Mouse (Mus musculus) yolk sac, embryonic 10.5 days (tissue): Measurements from ENCODE around the gene Lnpep.
"Not testable (repeated sequence)": the region's sequence is repeated elsewhere in the genome, so short reads cannot be mapped to it uniquely, and the experiment has no call there.

Experiments used
- DNase-seq: peaks from one replicate; pipeline ENCODE4 v3.0.0-alpha.2; 2017; ENCODE audit warnings: low spot score

The Lnpep gene

DNA sequence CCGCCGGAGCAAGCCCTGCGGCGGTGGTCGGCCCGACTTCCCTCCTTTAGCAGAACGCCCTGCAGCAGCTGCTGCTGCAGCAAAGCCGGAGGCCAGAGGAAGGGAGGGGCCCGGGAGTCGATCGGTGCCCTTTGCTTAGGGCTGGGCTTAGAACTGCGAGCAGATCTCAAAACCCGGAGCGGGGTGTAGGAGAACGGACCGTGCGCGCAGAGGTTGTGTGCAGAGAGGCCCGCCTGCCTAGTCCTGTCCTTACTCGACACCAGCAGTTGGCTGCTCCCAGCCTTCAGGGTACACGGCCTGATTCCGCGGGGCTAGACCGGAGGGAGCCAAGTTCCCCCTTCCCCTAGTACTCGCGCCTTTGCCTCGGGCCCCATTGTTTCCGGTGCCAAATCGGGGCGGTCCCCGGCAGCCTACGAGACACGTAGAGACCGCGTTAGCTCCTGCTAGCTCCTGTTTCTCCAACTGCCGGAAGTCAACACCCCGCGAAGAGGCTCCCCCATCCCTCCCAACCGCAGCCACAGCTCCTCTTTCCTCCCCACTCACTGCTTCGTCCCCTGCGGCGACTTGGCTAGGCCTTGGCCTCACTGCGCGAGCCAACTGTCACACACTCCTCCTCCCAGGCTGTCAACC is at the start of gene Lnpep:
Gene Lnpep (minus strand): TSS at position 94 of the 630 bp plus-strand sequence.
- peak; percentile 91 for DNase-seq

DNA sequence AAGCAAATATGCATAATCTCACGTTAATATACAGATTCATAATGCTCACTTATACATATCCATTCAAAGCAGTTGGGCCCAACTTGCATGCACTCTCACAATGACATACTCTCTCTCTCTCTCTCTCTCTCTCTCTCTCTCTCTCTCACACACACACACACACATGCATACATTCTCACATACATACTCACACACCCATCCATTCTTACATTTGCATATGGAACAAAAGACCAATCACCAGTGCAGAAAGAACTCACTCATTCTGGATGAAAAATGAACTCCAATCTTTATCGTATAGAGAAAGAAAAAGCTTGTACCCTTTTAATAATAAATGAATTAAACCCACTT is 31.0 kb upstream of the Lnpep start:
- no peak for DNase-seq

DNA sequence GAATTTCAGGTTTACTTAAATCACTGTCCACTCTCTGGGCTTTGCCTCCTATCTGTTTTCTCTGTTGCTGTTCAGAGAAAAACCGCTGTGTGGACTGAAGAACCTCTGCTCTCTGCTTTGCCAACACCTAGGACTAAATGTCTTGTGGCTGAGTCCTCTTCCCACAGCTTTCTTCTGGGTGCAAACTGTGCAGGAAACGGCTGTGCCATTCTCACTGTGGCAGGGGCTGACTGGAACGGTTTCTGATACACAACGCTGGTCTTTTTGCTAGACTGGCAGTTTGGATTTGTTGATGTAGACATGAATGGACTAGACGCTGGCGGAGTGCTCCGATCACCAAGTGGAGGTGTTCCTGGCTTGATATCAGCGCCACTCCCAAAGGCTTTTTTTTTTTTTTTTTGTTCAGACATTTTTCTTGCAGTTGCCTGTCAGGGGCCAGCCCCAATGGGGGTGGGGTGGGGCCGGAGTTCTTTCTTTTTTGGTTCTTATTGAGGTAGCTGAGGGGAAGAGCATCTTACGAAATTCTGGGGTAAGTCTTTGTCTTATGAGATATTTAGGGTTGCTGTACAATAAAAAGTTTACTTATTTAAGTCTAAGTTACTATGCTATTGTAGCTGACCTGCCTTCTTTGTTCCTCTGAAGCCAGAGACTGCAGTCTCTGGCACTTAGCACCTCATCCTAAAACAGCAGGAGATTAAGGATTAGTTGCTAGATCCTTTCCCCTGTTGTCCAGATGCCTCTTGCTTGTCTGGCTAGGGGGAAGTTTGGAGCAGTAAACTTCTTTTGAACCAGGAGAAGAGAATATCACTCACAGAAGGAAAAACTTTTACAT is 30.4 kb upstream of the Lnpep start:
- DNase-seq: no peak

DNA sequence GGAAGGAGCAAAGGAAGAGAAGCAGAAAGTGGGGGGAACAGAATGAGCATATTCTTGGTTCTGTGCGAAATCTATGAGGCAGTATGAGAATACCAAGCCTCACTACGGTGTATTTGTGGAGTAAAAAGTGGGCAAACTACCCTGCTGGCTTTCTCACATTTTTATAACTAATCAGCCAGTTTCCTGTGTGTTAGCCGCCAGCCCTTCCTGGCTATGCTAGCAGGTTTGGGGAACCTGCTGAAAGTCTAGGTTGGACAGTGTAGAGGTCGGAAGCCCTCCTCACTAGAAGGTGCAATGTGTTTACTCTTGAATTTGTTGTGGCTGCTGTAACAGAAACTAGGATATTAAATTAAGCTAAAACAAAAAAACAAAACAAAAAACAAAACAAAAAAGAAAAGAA is 27.7 kb upstream of the Lnpep start:
- no peak for DNase-seq

DNA sequence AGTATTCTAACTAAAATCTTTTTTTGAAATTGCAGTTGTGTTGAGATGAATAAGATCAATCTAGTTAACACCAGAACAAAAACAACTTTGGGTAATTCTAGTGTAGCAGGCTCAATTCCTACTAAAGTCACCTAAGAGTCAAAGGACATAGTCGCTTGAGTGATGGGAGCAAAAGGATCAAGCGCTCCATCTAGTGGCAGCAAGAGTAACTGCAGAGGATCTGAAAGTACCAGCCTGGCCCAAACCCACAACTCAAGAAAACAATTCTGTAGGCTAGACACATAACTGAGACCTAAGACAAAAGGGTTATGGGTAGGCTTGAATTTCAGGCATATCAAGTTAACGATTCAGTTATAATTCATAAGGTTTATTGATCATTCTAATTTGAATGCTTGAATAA is 20.9 kb upstream of the Lnpep start:
- peak; percentile 20 for DNase-seq

DNA sequence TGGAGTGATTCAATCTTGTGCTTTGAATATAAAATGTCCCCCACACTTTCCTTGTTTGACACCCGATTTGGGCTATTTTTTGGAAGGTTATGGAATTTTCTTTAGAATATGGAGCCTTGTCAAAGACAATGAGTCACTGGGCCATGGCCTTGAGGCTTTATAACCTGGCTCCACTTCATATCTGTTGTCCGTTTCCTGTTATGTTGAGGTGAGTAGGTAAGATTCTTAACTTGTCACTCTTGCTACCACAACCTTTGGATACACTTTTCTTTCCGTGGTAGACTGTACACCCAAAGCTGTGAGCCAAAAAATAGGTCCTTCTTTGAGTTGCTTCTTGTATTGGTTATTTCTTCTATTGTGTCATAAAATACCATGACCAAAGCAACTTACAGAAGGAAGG is 12.5 kb upstream of the Lnpep start:
- no peak for DNase-seq

DNA sequence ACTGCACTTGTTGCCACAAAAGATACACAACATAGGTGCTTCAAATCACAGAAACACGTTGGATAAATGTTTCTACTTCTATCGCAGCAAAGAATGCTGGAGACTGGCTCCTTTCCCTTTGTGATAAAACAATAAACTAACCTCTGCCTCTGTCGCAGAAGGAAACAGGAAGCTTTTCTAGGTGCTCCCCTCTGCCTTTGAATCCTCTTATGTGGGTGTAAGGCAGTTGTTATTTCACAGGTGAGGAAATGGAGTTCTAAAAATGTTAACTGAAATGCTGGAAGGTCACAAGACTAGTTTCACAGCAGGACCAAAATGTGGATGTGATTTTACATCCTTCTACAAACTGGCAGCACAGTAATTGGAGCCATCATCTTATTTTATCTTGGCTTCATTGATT is 11.3 kb upstream of the Lnpep start:
- no peak for DNase-seq

DNA sequence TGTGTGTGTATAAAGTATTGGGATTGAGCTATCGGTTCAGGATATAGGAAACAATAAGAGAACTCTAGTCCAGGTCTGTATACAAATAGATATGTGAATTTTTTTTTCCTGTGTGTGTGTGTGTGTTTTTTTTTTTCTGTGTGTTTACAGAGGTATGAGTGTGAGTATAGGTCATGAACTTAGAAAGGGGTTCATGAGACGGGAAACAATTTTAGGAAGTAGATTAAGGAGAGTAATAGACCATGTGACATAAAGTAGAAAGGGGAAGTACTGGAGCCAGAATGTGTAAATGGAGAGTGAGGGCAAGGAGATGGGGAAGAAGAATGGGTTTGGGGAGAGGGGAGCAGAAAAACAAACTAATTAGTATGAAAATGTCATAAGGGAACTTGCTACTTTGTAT is 9.2 kb upstream of the Lnpep start:
- no peak for DNase-seq

DNA sequence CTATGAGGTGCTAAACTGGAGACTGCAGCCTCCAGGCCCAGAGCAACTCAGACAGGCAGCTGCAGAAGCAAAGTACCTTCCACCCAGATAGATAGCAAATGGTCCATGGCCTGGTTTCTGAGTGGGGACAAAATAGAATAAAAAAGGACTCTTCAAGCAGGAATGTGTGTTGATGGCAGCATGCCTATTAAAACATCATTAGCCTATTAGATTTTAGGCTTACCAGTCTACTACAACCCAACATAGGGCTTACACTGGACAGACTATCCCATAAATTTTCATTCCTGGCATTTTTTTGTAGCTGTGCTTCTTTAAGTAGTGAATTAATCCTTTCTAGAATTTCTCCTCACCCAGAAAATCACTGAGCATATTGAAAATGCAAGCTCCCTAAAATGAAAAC is 7.1 kb upstream of the Lnpep start:
- no peak for DNase-seq

DNA sequence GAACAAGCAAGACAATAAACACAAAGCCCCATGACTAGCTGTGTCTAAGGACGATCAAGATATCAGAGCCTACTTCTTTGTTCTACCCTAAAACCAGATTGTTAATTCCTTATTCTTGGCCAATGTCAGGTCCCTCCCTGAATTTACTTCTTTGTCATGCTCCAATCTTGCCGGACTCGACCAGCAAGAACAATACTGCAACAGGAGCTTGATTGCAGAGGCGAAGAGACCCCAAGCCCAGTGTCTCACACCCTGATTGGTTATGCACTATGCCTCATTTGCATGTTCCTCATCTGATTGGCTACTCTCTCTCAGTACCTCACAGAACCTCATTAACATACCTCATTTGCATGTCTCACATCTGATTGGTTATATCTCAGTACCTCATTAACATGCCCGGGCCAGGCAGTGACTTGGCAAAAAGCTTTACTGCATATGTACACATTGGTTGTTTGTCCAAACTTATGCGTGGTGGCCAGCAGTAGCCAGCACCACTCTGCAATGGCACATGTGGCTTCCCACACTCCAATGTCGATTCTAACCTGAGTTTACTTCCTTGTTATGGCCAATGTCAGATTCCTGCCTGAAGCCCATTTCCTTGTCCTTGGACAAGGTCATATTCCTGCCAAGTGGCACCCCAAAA is 3.5 kb upstream of the Lnpep start:
- not testable (repeated sequence) for DNase-seq

DNA sequence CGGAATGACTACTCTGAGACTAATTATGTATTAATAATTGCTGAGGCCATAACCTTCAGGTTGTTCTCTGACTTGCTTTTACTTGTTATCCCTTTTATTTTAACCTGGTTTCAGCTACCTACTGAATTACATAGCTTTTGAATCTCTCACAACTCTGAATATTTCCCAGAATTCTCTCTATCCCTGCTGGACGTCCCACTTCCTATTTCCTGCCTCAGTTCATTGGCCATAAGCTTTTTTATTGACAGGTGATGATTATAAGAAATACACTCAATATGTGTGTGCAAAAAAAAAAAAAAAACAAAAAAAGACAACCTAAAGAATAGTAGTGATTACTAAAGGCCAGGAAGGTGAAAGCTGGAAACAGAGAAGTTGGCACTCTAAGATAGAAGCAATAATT is 2.7 kb upstream of the Lnpep start:
- DNase-seq: no peak

DNA sequence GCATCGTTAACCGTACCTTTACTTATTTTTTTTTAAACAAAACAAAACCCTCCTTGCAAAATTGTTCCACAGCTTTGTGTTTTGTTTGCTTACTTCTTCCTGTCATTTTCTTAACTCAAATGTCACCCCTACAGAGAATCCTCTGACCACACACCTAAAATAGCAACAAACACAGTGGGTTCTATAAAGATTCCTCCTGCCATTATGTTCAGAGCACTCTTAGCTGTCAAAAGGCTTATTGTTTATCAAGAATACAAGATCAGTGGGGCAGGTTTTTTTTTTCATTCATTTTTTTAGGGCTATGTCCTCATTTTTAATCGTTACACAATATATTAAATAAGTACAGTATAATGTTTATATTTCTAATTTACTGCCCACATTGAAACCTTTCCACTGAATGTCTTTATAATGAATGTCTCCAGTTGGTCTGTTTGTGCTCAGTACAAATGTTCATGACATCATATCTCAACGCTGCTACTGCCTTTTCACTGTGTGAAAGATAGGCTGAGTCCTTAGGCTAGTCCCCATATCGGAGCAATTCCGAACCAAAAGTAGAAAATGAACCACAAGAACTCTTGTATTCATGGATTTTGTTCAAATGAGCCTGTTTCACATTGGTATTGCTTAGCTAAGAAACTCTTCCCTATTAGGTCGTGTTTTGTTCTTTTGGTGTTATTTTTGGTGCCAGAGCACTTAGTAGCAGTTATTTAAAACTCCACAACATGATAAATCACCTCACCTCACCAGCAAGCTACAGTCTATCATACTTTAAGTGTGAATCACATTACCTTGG is 1.2 kb upstream of the Lnpep start:
- DNase-seq: no peak

DNA sequence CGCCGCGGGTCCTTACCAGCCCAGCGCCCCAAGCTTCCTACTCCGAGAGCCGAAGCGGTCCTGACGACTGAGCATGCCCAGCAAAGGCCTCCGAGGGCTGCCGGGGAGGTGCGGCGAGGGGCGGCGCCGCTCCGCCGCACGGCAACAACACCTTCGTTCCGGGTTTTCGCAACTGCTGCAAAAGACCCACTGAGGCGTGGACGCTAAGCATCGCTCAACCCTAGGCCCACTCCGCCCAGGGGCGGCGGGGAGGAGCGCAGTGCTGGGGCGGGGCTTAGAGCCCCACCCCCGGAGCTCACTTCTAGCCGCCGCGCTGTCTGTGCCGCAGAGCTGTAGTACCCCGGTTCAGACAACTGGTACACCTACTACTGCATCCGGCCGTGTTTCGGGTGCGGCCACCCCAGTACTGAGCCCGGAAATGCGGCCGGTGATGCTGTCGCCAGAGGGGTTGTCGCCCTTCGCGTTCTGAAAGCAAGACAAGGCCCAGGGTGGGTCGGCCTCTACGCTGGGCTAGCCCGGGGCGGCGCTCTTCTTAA is 361 bp downstream of the Lnpep start:
- DNase-seq: peak; percentile 93

DNA sequence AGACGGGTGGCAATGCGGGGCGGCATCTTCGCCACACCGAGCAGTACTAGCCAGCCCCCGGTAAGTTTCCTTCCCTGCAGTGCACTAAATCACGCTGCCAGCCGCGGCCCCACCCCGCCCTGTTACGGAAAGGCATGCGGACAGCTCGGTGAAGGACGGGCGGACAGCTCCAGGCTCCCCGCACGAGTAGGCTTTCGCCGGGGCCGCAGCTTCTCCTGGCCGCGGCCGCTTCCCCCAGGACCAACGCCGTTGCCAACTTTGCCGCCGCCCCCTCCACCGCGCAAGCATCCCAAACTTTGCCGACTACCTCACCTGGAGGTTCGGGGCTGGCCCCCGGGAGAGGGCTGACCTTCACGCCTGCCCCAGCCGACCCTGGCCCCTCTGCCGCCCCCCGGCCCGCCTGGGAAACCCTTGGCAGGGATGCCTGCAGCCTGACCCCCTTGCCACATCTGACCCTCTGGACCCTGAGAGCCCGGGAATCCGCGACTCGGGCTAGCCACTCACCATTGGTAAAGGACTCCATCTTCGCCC is 895 bp downstream of the Lnpep start:
- peak; percentile 64 for DNase-seq

DNA sequence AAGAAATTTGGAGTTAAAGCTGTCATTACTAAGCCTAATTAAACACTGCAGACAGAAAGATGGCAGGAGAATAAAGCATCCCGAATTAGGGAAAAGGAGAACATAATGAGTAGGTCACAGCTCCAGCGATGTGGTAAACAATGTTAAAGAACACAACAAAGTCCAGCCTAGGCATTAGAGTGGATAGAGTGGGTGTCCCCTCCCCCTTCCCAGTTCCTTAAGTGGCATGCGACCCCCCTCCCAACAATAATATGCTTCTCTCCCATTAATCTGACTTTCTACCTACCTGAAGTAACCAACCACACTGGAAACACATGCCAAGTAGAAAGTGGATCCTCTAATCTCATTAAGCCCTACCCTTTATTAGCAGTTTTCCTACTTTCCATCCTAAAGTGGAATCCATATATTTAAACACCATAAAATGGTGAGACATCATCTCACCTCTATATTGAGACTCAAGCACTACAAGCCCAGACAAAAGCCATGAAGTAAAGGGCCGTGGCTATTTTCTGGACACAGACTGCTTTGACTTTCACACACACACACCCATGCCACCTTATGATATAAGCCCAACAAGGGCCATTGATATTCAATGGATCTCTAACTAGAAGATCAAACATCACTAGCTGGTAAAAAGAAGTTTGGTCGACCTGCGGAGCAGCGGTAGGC is 1.5 kb downstream of the Lnpep start:
- no peak for DNase-seq

DNA sequence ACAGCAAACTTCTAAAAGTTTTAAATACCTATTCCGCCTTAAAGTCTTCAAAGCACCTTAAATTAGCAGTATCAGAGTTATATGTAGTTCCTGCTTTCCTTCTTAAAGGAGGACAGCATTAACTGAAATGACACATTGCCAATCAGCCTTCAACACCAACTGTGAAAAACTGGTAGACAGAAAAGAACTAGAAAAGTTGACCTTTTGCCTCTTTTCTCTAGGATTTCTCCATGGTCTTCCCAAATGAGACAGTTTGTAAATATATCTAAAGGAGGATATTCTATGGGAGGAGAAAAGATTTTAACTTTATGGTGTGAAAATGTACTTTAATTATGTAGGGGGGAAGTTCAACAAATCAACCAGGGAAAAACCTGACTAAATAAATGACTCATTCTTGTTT is 2.3 kb downstream of the Lnpep start:
- no peak for DNase-seq

DNA sequence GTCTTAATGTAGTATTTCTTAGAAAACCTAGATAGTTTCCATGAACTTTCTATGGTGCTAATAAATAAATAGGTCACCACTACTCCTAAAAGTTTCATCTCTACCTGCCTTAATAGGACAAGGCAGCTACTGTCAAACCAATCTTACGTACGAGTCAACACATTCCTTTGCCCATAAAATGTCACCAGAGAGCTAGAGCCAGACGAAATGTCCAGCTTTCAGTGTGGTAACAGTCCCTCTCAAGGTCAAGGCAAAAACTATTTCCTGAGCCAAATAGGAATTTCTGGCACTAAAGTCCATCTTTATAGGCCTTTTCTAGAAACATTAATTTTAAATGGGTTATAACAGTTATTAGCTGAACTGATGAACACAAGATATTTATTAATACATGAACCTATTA is 3.3 kb downstream of the Lnpep start:
- no peak for DNase-seq

DNA sequence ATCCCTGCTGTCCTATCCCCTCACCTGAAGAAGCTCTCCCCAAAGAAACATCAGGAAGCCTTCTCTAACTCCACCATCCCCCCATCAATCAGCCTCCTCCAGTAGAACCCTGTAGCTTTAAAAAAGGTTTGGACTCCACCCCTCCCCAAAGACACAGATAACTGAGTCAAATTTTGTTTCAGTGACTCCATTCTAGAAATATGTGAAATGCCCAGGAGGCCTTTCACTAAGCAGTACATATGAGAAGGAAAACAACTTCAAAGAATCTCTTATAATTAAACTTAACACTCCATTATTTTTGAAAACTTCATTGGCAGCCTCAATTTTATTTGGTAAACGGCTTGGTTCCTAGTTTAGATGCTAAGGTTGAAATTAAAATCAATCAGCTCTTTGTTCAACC is 6.4 kb downstream of the Lnpep start:
- DNase-seq: no peak

DNA sequence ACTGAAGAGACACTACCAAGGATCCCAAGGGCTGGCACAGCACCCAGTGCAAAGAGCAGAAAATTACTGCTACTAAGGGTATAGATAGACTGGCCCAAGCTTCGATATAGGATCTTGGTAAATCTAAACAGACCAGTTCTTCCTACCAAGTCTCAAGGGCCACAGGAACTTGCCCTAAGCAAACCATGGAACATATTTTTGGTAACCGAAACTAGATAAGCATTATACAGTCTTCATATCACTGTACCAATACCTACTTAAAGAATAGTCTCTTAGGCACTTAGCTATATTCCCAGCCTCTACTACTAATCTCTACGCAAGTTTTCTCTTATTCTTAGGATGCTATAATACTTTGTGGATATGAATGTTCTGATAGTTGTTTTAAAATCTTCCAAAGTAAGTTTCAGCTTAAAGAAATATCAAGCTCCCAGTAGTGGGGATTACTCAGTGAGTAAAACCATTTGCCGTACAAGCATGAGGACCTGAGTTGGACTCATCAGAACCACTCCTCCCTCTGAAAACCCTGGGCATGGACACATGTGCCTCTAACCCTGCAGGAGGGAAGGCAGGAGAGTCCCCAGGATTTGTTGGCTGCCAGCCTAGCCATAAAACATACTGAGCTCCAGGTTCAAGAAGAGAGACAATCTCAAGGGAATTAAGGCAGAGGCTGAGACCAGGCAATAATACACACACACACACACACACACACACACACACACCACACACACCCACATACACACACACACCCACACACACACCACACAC is 7.2 kb downstream of the Lnpep start:
- DNase-seq: no peak

DNA sequence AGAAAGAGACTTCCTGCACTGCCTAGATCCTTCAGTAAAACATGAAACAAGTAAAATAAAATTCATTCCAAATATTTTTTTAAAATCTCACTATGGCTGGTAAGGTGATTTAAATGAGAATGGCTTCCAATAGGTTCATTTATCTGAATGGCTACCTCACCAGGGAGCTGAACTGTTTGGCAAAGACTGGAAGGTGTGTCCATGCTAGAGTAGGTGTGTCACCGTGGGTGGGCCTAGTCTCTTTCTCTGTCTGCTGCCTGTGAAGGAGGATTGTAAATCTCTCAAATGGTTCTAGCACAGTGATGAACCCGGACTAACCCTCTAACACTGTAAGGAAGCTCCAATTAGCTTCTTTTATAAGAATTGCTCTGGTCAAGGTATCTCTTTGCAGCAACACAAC is 12.5 kb downstream of the Lnpep start:
- no peak for DNase-seq

DNA sequence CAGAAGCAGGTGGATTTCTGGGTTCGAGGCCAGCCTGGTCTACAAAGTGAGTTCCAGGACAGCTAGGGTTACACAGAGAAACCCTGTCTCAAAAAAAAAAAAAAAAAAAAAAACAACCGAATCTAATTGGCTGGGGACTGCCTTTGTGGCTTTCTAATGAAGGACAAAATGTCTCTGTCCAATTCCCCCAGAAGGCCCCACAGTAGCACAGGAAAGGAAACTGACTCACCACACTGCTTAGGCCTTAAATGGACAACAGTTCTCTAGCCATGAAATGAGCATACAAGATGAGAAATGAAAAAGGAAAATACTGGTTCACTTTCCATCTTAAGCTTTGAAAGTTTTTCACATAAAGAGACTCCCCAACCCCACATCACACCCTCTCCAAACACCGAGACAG is 15.3 kb downstream of the Lnpep start:
- DNase-seq: no peak
